Mouse (Mus musculus): ENCODE measurements around the gene Itpk1.

The Itpk1 gene

GRCm38 (mm10) chr12:102691761-102692160, 13.0 kb downstream of the Itpk1 start:
- WGBS: 67% methylated on average over 7 of the region's 7 CpGs

GRCm38 (mm10) chr12:102691180-102691579, 13.6 kb downstream of the Itpk1 start:
- WGBS: 74% methylated on average over 11 of the region's 11 CpGs

GRCm38 (mm10) chr12:102689773-102690563, 14.8 kb downstream of the Itpk1 start:
- WGBS: 83% methylated on average over 15 of the region's 15 CpGs

GRCm38 (mm10) chr12:102686321-102686720, 18.4 kb downstream of the Itpk1 start:
- 93% methylated on average over 5 of the region's 5 CpGs for WGBS

GRCm38 (mm10) chr12:102685523-102685931, 19.2 kb downstream of the Itpk1 start:
- WGBS: 48% methylated on average over 9 of the region's 9 CpGs

DNA sequence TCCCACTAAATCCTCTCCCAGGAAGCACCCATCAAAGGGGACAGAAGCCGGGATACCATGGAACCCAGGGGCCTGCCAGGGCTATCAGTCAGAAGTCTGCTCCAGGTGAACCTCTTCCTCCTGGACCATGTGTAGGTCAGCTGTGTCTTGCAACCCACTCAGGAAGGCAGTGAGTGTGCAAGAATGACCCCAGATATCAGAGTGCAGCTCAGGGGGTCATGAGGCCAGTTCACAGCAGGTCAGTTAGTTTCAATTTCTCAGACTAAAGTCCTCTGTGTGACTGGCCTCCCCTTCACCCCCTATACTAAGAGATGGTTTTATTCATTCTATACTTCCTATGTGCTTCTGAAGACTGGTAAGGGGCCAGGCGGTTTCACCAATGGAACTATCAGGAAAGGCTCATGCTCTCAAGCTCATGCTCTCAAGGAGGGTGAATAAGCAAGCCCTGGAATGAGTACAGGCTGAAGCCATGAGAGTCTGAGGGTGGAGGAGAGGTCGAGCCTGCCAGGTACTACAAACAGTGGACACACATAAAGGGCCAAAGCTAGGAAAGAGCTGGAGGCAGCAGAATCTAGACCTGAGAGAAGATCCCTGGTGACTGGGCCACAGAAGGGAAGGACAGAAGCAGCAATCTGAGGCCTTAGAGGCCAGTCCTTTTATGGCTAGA, 19.9 kb downstream of the Itpk1 start:
- WGBS: 81% methylated on average over 3 of the region's 3 CpGs

- 62% methylated on average over 5 of the region's 5 CpGs for whole genome bisulfite sequencing
These were observed 20.8 kb downstream of the Itpk1 start for GRCm38 (mm10) chr12:102683979-102684378.

GRCm38 (mm10) chr12:102683438-102683837, 21.3 kb downstream of the Itpk1 start:
- 76% methylated on average over 6 of the region's 6 CpGs for WGBS

- 61% methylated on average over 7 of the region's 7 CpGs for WGBS
These were observed 21.9 kb downstream of the Itpk1 start for GRCm38 (mm10) chr12:102682722-102683299.

DNA sequence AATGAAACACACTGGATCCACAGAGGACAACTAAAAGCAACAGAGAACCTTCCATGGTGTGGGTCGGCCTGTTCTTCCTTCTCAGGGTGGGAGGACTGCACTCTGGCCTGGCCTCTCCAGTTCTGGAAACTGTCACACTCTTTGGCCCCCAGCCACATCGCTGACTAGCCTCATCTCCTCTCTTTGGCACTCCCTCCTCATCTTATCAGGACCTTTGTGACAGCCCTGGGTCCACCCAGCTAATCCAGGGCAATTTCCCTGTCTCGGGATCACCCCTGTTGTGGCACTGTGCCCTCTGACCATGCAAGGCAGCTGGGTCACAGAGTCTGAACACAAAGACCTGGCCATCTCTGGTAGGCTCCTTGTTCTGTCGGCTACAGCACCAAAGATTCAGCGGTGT, 22.6 kb downstream of the Itpk1 start:
- WGBS: 81% methylated on average over 5 of the region's 5 CpGs

GRCm38 (mm10) chr12:102681590-102681989, 23.1 kb downstream of the Itpk1 start:
- WGBS: 89% methylated on average over 7 of the region's 7 CpGs

- 41% methylated on average over 6 of the region's 6 CpGs for WGBS
These were observed 25.9 kb downstream of the Itpk1 start for GRCm38 (mm10) chr12:102678820-102679219.

DNA sequence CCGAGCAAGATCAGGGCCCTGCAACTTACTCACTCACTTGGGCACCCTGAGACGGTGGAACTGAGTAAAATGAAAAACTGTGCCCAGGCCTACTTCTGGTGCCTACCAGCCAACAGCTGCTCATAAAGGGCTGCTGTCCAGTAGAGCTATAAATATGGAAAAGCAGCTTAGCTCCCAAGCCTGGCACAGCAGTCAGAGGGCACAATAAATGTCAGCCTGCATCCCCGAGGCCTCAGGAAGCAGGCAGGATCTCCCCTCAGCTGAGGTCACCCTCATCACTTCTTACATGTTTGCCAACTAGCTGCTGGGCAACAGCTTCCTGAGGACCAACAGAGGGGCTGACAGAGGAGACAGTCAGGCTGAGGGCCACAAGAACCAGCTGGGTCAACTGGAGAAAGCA, 27.6 kb downstream of the Itpk1 start:
- 58% methylated on average over 3 of the region's 3 CpGs for WGBS

DNA sequence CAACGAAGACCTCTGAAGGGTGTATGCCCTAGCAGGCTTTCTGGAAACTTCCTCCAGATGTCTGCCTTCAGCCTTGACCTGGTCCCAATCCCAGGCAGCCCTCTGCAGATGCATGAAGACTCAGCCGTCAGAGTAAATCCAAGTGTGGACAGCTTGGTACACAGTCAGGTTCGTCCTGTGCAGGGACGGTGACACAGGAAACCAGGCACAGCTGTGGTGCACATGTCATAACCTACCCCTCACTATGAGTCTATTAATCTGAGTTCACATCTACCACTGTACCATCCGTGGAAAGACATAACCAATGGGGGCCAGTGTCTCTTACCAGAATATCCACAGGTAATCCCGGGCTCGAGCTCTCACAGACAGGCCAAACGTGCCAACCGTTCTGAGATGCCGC, 30.2 kb downstream of the Itpk1 start:
- 88% methylated on average over 10 of the region's 10 CpGs for WGBS

GRCm38 (mm10) chr12:102674123-102674522, 30.6 kb downstream of the Itpk1 start:
- 55% methylated on average over 13 of the region's 13 CpGs for WGBS

GRCm38 (mm10) chr12:102672857-102673839, 31.6 kb downstream of the Itpk1 start:
- 80% methylated on average over 20 of the region's 20 CpGs for WGBS

GRCm38 (mm10) chr12:102672176-102672575, 32.6 kb downstream of the Itpk1 start:
- WGBS: 81% methylated on average over 8 of the region's 8 CpGs

DNA sequence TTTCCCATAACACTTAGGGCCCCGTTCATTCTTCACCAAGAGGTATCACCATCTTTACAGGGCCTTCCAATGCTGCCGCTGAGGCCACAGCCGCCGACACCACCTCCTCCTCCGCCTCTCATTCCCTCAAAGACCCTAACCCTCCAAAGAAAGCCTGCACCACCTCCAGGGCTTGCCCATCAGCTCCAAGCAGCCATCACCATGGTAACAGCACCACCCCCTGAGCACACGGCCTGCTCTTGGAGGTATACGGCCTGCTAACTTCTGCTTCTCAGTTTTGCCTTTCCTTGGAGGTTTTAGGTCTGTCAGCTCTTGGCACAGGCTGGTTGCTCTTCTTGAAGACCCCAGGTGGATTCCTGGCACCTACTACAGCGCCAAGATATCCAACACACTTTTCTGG, 33.9 kb downstream of the Itpk1 start:
- WGBS: 67% methylated on average over 8 of the region's 8 CpGs

GRCm38 (mm10) chr12:102665465-102666202, 39.1 kb downstream of the Itpk1 start:
- 85% methylated on average over 10 of the region's 10 CpGs for WGBS

GRCm38 (mm10) chr12:102664052-102664448, 40.7 kb downstream of the Itpk1 start:
- 94% methylated on average over 2 of the region's 2 CpGs for WGBS

All from cerebral cortex, adult 2 months (tissue).